In the genomic region with DNA sequence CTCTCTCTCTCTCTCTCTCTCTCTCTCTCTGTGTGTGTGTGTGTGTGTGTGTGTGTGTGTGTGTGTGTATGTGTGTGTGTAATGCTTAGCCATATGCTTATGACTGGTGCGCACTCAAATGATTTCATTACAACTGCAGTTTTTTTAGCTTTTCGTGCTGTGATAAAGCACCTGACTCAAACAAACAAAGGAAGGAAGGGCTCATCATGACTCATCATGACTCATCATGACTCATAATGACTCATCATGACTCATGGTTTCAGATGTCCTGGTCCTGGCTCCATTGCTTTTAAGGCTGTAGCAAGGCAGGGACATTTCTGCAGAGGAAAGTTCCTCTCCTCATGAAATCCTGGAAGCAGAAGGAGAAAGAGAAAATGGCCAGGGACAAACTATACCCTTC, we compare ENCODE assay signal across 16 mouse cellular contexts.
DNase-seq lines count a peak whose midpoint lies in the region; ATAC-seq lines count a peak whose summit lies in the region.
"Had no signal": no experiment of that assay in that cellular context is flagged by ENCODE, and none has a peak within 500 bp of the region (broad histone marks: within the 10 kb centered on the region; RNA-seq: fewer than 3 reads in every experiment).

No protein-coding gene starts in this region.

- DNase-seq in frontal cortex, postnatal 14 days (ENCODE audit: low spot score in 2 of 2) = no peak
- DNase-seq in 3T3-L1 (ENCODE audit: low read depth, low spot score) = peak; percentile 98
- DNase-seq in MN1 (ENCODE audit: low spot score) = peak; percentile 24
- peak; percentile 8 for DNase-seq in c-Kit-positive CD71-negative TER-119-negative erythroid progenitor cells, embryonic 14.5 days (ENCODE audit: low read depth)
- no peak for DNase-seq in cerebellum, adult 11 months
- DNase-seq in neural tube, embryonic 10.5 days (ENCODE audit: extremely low spot score, low spot score) = no peak
- DNase-seq: cerebellum, postnatal 10 days; forebrain, postnatal 0 days; gastrocnemius, adult 2 months; heart, adult 11 months; kidney, adult 18-20 months; kidney, postnatal 10 days; thymus, postnatal 36 days had no signal

- peak; percentile 67 for ATAC-seq in frontal cortex, adult (ENCODE audit: low TSS enrichment)
- no peak for ATAC-seq in megakaryocyte progenitor cell, adult 5-6 weeks (replicated peaks; ENCODE audit: poor library complexity)
- ATAC-seq: forebrain, postnatal 0 days; midbrain, embryonic 15.5 days had no signal

Comparison
In these comparisons a context has a peak if more than half of its experiments do, and no peak if none do; other contexts are left out.
1. DNase-seq: peak in 3T3-L1 (single experiment), MN1 (single experiment) and c-Kit-positive CD71-negative TER-119-negative erythroid progenitor cells, embryonic 14.5 days (single experiment); none in frontal cortex, postnatal 14 days (0 of 2), cerebellum, adult 11 months (single experiment) and neural tube, embryonic 10.5 days (single experiment).